Mouse (Mus musculus): ENCODE data around the gene Zzef1. TPM values are rescaled to one million over a fixed set of nuclear protein-coding genes. Genes with fewer than 3 reads are reported as not detected.

Zzef1 gene
- polyA plus RNA-seq, 1 experiment from 2014 or later, result 10.5 TPM

- WGBS, result 50% methylated on average over 3 of the region's 3 CpGs
Measured at GRCm38 (mm10) chr11:72952226-72952625, 156.2 kb downstream of the Zzef1 start.

GRCm38 (mm10) chr11:72952697-72953096 lies 156.7 kb downstream of the Zzef1 start:
- ATAC-seq (ENCODE audit: low FRiP score, low TSS enrichment), result no peak
- Histone ChIP-seq H3K9ac (ENCODE audit: low read depth, low read length) (no peak overlapping the region; the same call in 1 of the 2 replicates), H3K4me1 (ENCODE audit: control insufficient read depth, insufficient read depth, low read length) (peaks cover 22% of the 10 kb centered on the region; the same call in 1 of the 2 replicates), H3K9me3 (ENCODE audit: control insufficient read depth, low read length) (no peaks in the 10 kb centered on the region), H3K27me3 (ENCODE audit: control insufficient read depth, insufficient read depth, low read length) (no peaks in the 10 kb centered on the region), H3K36me3 (ENCODE audit: control insufficient read depth, insufficient read depth, low read length) (no peaks in the 10 kb centered on the region), H3K27ac (ENCODE audit: low read depth, low read length) (peak overlapping the region; percentile 32; the same call in 1 of the 2 replicates), H3K4me2 (replicated peaks; ENCODE audit: low read depth, low read length) (no peak overlapping the region), H3K4me3 (ENCODE audit: low read length) (no peak overlapping the region)
- WGBS, result 79% methylated on average over 6 of the region's 6 CpGs

More at GRCm38 (mm10) chr11:72952226-72952625, 156.2 kb downstream of the Zzef1 start:
- no peak overlapping the region for H3K9ac ChIP-seq (ENCODE audit: low read depth, low read length)
- H3K9me3 ChIP-seq (ENCODE audit: control insufficient read depth, low read length), result no peaks in the 10 kb centered on the region
- H3K4me2 ChIP-seq (replicated peaks; ENCODE audit: low read depth, low read length), result no peak overlapping the region
- ATAC-seq (ENCODE audit: low FRiP score, low TSS enrichment), result 0 out of 2 replicates have a peak, but pooled peaks have one; percentile 8
- H3K36me3 ChIP-seq (ENCODE audit: control insufficient read depth, insufficient read depth, low read length), result no peaks in the 10 kb centered on the region
- no peaks in the 10 kb centered on the region for H3K27me3 ChIP-seq (ENCODE audit: control insufficient read depth, insufficient read depth, low read length)
- H3K4me3 ChIP-seq (ENCODE audit: low read length), result no peak overlapping the region
- H3K27ac ChIP-seq (ENCODE audit: low read depth, low read length), result peak overlapping the region; percentile 32; the same call in 1 of the 2 replicates
- H3K4me1 ChIP-seq (ENCODE audit: control insufficient read depth, insufficient read depth, low read length), result peaks cover 25% of the 10 kb centered on the region

- no peaks in the 10 kb centered on the region for H3K9me3 ChIP-seq (ENCODE audit: control insufficient read depth, low read length)
- no peak overlapping the region for H3K9ac ChIP-seq (ENCODE audit: low read depth, low read length)
- peaks cover 22% of the 10 kb centered on the region; the same call in 1 of the 2 replicates for H3K4me1 ChIP-seq (ENCODE audit: control insufficient read depth, insufficient read depth, low read length)
- no peak for ATAC-seq (ENCODE audit: low FRiP score, low TSS enrichment)
- H3K27ac ChIP-seq (ENCODE audit: low read depth, low read length), result peak overlapping the region; percentile 32; the same call in 1 of the 2 replicates
- H3K36me3 ChIP-seq (ENCODE audit: control insufficient read depth, insufficient read depth, low read length), result no peaks in the 10 kb centered on the region
- H3K4me2 ChIP-seq (replicated peaks; ENCODE audit: low read depth, low read length), result no peak overlapping the region
- H3K27me3 ChIP-seq (ENCODE audit: control insufficient read depth, insufficient read depth, low read length), result no peaks in the 10 kb centered on the region
- no peak overlapping the region for H3K4me3 ChIP-seq (ENCODE audit: low read length)
- WGBS, result 92% methylated on average over 1 of the region's 1 CpGs
Measured at GRCm38 (mm10) chr11:72953116-72953439, 157.1 kb downstream of the Zzef1 start.

- 88% methylated on average over 4 of the region's 4 CpGs for WGBS
- ATAC-seq (ENCODE audit: low FRiP score, low TSS enrichment), result no peak
- Histone ChIP-seq H3K9ac (ENCODE audit: low read depth, low read length) (no peak overlapping the region), H3K4me2 (replicated peaks; ENCODE audit: low read depth, low read length) (no peak overlapping the region), H3K4me1 (ENCODE audit: control insufficient read depth, insufficient read depth, low read length) (peaks cover 22% of the 10 kb centered on the region; the same call in 1 of the 2 replicates), H3K36me3 (ENCODE audit: control insufficient read depth, insufficient read depth, low read length) (no peaks in the 10 kb centered on the region), H3K4me3 (ENCODE audit: low read length) (no peak overlapping the region), H3K9me3 (ENCODE audit: control insufficient read depth, low read length) (no peaks in the 10 kb centered on the region), H3K27me3 (ENCODE audit: control insufficient read depth, insufficient read depth, low read length) (no peaks in the 10 kb centered on the region), H3K27ac (ENCODE audit: low read depth, low read length) (no peak overlapping the region)
Measured at GRCm38 (mm10) chr11:72953440-72954151, 157.6 kb downstream of the Zzef1 start.

GRCm38 (mm10) chr11:72954216-72954615 lies 158.2 kb downstream of the Zzef1 start:
- Histone ChIP-seq H3K27ac (ENCODE audit: low read depth, low read length) (no peak overlapping the region), H3K9me3 (ENCODE audit: control insufficient read depth, low read length) (no peaks in the 10 kb centered on the region), H3K4me1 (ENCODE audit: control insufficient read depth, insufficient read depth, low read length) (peaks cover 22% of the 10 kb centered on the region; the same call in 1 of the 2 replicates), H3K9ac (ENCODE audit: low read depth, low read length) (no peak overlapping the region), H3K4me3 (ENCODE audit: low read length) (no peak overlapping the region), H3K36me3 (ENCODE audit: control insufficient read depth, insufficient read depth, low read length) (no peaks in the 10 kb centered on the region), H3K4me2 (replicated peaks; ENCODE audit: low read depth, low read length) (no peak overlapping the region), H3K27me3 (ENCODE audit: control insufficient read depth, insufficient read depth, low read length) (no peaks in the 10 kb centered on the region)
- ATAC-seq (ENCODE audit: low FRiP score, low TSS enrichment), result no peak
- WGBS, result 79% methylated on average over 4 of the region's 4 CpGs

GRCm38 (mm10) chr11:72955339-72955974 lies 159.4 kb downstream of the Zzef1 start:
- 57% methylated on average over 5 of the region's 5 CpGs for WGBS
- Histone ChIP-seq H3K36me3 (ENCODE audit: control insufficient read depth, insufficient read depth, low read length) (no peaks in the 10 kb centered on the region), H3K4me3 (ENCODE audit: low read length) (no peak overlapping the region), H3K9me3 (ENCODE audit: control insufficient read depth, low read length) (no peaks in the 10 kb centered on the region), H3K9ac (ENCODE audit: low read depth, low read length) (no peak overlapping the region), H3K4me1 (ENCODE audit: control insufficient read depth, insufficient read depth, low read length) (peaks cover 24% of the 10 kb centered on the region; the same call in 1 of the 2 replicates), H3K4me2 (replicated peaks; ENCODE audit: low read depth, low read length) (no peak overlapping the region), H3K27ac (ENCODE audit: low read depth, low read length) (no peak overlapping the region), H3K27me3 (ENCODE audit: control insufficient read depth, insufficient read depth, low read length) (peaks cover 9% of the 10 kb centered on the region)
- no peak for ATAC-seq (ENCODE audit: low FRiP score, low TSS enrichment)

- no peaks in the 10 kb centered on the region for H3K9me3 ChIP-seq (ENCODE audit: control insufficient read depth, low read length)
- WGBS, result 36% methylated on average over 2 of the region's 2 CpGs
- H3K9ac ChIP-seq (ENCODE audit: low read depth, low read length), result no peak overlapping the region
- H3K4me1 ChIP-seq (ENCODE audit: control insufficient read depth, insufficient read depth, low read length), result peaks cover 24% of the 10 kb centered on the region
- no peak overlapping the region for H3K27ac ChIP-seq (ENCODE audit: low read depth, low read length)
- H3K4me2 ChIP-seq (replicated peaks; ENCODE audit: low read depth, low read length), result no peak overlapping the region
- ATAC-seq (ENCODE audit: low FRiP score, low TSS enrichment), result no peak
- H3K36me3 ChIP-seq (ENCODE audit: control insufficient read depth, insufficient read depth, low read length), result no peaks in the 10 kb centered on the region
- no peak overlapping the region for H3K4me3 ChIP-seq (ENCODE audit: low read length)
- peaks cover 25% of the 10 kb centered on the region for H3K27me3 ChIP-seq (ENCODE audit: control insufficient read depth, insufficient read depth, low read length)
Measured at GRCm38 (mm10) chr11:72957318-72957717, 161.3 kb downstream of the Zzef1 start.

- no peaks in the 10 kb centered on the region for H3K9me3 ChIP-seq (ENCODE audit: control insufficient read depth, low read length)
- H3K27me3 ChIP-seq (ENCODE audit: control insufficient read depth, insufficient read depth, low read length), result peaks cover 25% of the 10 kb centered on the region
- peaks cover 16% of the 10 kb centered on the region for H3K4me1 ChIP-seq (ENCODE audit: control insufficient read depth, insufficient read depth, low read length)
- 12% methylated on average over 15 of the region's 15 CpGs for WGBS
- H3K4me3 ChIP-seq (ENCODE audit: low read length), result no peak overlapping the region
- H3K4me2 ChIP-seq (replicated peaks; ENCODE audit: low read depth, low read length), result peak overlapping the region; percentile 56; the same call in 1 of the 2 replicates
- no peak overlapping the region for H3K9ac ChIP-seq (ENCODE audit: low read depth, low read length)
- no peak for ATAC-seq (ENCODE audit: low FRiP score, low TSS enrichment)
- H3K36me3 ChIP-seq (ENCODE audit: control insufficient read depth, insufficient read depth, low read length), result no peaks in the 10 kb centered on the region
- no peak overlapping the region for H3K27ac ChIP-seq (ENCODE audit: low read depth, low read length)
Measured at GRCm38 (mm10) chr11:72959924-72960679, 164.1 kb downstream of the Zzef1 start.

Measured in kidney, embryonic 14.5 days (tissue).